Mouse (Mus musculus): ENCODE data around the gene Ctcf.

Ctcf gene

DNA sequence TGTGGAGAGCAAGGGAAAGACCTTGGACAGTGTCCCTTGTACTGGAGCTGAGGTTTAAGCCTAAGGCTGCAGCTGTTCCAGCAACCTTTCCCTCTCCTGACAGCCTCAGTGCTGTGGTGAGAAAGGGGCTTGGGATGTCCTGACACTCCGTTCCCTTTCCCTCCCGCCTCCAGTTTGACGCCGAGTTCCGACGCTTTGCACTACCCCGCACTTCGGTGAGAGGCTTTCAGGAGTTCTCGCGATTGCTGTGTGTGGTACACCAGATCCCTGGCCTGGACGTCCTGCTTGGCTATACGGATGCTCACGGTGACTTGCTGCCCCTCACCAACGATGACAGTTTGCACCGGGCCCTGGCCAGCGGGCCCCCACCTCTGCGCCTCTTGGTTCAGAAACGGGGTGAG, 65.6 kb downstream of the Ctcf start:
- DNase-seq (ENCODE audit: low read depth), result no peak

DNA sequence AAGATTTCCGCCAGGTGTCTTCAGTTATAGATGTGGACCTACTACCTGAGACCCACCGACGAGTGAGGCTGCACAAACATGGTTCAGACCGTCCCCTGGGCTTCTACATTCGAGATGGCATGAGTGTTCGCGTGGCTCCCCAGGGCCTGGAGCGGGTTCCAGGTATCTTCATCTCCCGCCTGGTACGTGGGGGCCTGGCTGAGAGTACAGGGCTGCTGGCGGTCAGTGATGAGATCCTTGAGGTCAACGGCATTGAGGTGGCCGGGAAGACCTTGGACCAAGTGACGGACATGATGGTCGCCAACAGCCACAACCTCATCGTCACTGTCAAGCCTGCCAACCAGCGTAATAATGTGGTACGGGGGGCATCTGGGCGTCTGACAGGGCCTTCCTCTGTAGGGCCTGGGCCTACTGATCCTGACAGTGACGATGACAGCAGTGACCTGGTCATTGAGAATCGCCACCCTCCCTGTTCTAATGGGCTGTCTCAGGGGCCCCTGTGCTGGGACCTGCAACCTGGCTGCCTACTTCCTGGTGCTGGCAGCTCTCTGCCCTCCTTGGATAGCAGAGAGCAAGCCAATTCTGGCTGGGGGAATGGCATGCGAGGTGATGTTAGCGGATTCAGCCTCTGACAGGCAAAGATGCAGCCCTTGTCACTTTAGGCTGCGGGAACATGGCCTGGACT, 66.5 kb downstream of the Ctcf start:
- no peak for DNase-seq (ENCODE audit: low read depth)

DNA sequence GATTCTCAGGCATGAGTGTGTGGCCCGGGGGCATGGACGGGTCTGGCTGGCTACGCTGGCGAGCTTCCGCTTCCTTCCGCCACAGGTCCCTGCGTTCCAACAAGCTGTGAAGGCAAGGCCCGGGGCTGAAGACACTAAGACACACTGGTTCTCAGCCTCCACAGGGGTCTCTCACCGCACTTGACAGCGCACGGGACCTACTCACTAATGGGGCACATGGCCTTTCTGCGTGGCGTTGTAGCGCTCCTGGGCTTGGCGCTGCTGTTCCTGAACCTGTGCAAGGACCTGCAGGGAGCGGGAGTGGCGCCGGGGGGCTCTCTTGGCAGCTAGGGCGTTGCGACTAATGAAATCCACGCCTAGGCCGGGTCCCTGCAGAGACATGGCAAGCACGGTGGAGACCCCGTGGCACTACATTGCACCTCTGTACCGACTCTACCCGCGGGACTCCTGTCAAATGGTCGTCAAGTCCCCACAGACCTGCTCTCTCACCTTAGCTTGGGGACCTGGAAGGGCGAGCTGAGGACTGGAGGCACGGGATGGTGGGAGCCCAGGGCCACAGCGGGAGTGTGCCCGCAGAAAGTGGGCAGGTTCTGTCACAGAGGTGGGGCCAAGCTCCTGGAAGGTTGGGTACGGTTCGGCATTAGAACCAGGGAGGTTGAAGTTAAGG, 67.9 kb downstream of the Ctcf start:
- no peak for DNase-seq (ENCODE audit: low read depth)

DNA sequence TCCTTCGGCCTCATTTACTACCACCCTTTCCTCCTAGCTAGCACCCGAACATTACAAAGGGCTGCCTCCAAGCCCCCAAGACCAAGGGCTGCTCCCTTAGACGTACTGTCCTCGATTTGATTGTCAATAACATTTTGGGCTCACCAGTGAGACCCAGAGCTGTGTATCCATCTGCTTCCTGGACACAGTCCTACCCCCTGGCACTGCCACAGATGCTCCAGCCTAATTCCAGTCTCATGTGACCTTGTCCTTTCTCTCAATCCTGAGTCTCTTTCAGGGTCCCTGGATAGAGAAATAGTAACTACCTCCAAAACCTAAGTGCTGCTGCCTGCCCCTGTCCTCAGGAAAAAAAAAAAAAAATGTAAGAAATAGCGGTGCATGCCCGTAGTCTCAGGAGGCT, 68.6 kb downstream of the Ctcf start:
- DNase-seq (ENCODE audit: low read depth), result no peak

DNA sequence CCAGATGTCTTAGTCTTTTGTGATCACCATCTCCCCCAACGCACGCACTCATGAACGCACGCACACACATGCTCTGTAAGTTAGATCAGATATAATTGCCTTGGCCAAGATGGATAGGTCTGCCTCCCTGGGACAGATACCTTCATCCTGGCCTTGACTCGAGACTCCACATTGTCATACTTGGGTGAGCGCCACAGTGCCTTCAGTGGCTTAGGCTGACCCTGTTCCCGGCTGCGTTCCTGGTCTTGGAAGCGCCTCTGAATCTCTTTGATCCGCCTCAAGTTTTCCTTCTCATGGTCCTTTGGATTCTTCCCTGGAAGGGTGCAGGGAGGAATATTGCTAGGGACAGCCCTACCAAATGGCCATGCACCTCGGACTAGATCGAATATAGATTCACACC, 70.1 kb downstream of the Ctcf start:
- no peak for DNase-seq (ENCODE audit: low read depth)

DNA sequence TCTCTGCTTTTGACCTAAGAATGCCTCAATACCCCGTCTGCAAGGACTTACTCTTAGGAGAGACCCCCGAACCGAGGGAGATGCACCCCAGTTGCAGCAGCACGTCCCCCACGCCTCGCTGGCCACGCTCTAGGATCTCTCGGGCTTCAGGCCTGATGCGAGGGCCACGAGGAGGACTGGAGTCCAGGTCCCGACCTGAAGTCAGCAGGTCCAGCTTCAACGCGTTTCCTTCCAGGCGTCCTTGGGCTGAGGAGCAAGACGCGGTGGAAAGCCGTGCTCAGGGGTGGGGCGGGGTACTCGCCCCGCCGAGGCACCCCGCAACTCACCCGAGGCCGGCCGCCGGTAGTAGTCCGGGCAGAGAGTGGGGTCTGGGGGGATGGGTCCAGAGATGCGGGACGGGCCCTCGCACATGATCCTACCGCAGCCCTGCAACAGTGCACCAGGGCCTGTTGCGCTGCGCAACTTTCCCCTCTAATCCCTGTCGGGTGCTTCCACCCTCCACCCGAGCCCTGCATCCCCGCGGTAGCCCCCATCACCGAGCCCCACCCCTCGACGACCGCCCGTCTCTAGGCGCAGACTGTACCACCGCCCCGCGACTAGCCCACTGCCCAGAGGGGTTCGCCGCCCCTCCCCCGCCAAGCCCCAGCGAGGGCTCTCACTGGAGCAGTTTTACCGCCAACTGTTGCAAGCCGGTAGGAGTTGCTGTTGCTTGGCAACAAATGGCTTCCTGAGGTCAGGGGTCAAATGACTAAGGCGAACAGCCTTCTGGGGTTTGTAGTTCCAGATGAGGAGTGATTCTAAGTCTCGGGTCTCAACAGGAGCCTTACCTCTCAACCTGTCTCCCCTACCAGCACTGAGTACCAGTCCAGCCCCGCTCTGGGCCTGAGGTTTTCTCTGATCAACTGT, 71.4 kb downstream of the Ctcf start, which contains the start of the genes 4933405L10Rik and Enkd1:
4933405L10Rik (plus strand) TSS at position 158 of the 906 bp plus-strand sequence.
Enkd1 (minus strand) TSS at position 713 of the 906 bp plus-strand sequence.
- peak; percentile 76 for DNase-seq (ENCODE audit: low read depth)

DNA sequence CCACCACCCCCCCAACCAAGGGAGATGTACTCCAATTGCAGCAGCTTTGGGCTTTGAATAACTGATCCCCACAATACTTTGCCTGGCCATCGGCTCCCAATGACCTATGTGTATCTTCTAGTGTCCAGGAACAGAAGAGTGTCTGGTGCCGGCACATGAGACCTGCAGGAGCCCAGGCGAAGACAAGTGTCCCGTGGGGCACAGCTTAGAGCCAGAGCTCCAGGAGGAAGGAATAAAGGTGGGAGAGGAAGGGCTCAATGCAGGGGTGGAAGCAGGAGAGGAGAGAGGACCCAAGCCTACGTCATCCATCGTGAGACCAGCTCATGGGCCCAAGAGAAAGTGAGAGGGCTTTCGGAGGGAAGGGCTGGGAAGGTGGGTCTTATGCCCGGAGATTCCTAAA, 72.3 kb downstream of the Ctcf start:
- DNase-seq (ENCODE audit: low read depth), result no peak

DNA sequence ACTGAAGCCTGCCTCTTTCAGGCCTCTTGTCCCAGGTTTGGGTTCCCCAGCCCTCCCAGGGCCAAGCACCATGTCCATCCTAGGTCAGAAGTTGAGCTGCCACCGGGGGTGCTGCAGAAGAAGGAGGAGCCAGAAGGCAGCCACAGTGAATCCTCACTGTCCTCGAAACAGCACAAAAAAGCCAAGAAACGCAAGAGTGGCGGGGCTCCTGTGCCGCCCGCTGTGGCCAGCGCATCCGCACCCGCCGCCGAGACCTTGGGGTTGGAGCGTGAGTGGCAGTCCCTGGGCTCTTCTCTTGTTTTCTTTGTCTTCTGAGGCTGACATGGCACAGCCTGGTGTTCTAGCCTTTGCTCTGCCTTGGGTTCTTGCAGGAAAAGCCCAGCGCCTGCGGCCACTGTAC, 72.9 kb downstream of the Ctcf start:
- DNase-seq (ENCODE audit: low read depth), result no peak

DNA sequence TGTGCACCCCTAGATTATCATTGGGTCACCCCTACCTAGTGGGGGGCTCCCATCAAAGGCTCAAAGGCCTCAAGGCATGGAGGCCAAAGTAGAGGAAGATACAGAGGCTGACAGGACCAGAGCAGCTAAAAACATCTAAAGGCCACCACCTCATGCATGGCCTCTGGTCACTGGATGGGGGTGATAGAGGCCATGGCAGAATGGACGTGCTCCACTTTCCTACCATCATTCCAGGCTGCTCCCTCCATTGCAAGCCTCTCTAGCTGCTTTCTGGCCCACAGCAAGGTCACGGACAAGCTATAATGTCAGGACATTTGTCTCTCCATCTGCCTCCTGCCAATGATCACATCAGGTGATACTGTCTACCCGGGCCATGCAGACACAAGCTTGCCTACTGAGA, 75.9 kb downstream of the Ctcf start:
- no peak for DNase-seq (ENCODE audit: low read depth)

DNA sequence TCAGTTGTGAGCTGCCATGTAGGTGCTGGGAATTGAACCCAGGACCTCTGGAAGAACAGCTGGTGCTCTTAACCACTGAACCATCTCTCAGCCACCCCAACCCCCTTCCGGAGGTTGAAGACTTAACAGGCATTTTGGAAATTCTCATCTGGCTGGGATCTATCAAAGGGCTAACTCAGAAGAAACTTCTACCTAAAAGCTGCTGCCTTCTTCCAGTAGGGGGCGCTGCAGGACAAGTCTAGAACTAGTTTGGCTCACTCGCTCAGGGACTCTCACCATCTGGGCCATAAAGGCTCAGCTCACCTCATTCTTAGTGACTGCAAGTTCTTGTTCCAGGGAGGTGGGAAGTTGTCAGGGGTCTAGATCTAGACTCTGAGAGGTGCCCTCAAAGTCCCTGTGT, 77.8 kb downstream of the Ctcf start:
- peak; percentile 98 for DNase-seq (ENCODE audit: low read depth)

DNA sequence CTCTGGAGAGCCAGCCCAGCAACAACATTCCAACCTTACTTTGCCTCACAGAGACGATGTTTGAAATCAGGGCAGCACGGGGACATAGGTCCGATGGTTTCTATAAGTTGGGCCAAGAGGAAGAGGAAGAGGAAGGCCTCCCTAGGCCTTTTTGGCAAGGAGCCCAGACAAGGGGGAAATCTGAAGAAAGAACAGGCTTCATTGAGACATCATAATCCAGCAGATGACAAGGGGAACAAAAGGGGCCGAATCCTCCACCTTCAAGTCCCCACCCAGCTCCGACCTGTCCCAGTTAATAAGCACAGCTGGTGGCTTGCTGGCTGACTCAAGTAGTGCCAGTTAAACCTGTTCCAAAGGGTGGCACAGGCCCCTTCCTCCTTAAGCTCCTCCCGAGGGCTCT, 78.7 kb downstream of the Ctcf start:
- no peak for DNase-seq (ENCODE audit: low read depth)

DNA sequence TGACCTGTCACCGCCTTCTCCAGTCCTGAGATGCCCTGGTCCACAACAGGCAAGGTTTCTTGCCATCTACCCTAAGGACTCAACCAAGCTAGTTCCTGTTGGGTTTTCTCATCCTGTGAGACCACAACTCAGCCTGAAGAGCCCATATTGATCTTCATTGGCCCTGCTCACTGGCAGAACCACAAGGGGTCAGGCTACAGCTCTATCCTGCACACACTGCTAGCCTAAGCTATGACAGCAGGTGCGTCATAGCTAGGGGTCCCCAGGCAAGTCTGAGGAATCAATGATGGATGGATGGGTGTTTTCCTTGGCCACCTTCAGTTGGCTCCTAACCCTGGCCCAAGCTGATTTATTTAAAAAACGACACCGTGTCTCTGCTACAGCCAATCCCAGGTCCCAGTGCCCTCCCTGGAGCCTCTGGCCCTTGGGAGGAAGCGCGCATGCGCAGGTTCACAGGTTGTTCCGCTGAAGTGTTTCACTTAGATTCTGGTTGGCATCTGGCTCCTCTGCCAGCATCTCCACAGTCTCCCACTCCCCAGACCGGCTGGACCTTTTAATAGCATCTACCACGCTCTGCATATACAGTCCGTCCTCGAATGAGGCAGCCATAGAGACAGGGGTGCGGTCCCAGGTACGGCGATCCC, 80.1 kb downstream of the Ctcf start:
- DNase-seq (ENCODE audit: low read depth), result no peak

DNA sequence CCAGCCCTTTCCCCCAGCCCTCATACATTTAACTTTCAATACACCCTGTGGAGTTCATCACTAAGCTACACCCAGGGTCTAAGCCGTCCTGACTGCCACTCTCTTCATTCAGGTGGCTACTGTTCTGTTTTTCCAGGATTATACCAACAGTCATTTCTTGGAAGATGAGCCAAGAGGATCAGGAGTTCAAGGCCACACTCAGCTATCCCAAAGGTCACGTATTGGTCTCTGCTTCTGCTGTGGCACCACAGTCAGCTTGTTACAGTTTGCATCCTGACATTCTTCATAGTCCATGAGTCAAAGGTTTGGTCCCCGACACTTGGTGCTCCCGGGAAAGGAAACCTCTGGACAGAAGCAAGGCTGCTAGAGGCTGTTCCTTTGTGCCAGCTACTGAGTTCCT, 83.3 kb downstream of the Ctcf start:
- DNase-seq (ENCODE audit: low read depth), result no peak

DNA sequence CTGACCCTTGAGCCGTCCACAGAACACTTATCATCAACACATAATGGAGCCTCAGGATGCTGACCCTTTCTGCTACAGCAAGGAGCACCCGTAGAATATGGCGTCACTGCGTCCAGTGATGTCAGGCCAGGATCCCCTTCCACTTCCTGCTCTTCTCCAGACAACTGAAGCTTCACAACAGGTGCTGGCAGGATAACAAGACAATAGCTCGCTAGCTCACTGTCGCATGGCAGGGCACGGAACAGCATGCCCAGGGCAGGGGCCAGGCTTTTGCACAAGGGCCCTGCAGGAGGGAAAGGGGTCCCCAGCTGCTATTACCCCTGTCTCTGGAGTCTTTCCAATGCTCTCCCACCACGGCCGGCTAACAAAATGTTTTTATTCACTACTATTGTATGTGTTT, 86.5 kb downstream of the Ctcf start:
- no peak for DNase-seq (ENCODE audit: low read depth)

DNA sequence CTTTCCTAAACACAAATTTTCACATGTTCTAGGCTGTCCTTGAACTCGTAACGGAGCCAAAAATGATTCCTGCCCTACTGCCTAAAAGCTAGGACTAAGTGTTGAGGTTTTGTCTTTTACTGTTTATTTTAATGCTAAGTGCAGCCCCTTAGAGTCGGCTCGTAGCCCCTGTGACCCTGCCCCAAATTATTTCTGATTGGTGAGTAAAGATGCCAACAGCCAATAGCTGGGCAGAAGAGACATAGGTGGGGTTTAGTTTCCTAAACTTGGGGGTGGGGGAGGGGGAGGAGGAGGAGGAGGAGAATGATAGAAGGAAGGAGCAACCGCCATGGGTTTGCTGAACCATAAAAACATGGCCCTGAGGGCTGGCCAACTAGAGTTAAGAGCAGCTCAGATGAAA, 89.4 kb downstream of the Ctcf start:
- no peak for DNase-seq (ENCODE audit: low read depth)

DNA sequence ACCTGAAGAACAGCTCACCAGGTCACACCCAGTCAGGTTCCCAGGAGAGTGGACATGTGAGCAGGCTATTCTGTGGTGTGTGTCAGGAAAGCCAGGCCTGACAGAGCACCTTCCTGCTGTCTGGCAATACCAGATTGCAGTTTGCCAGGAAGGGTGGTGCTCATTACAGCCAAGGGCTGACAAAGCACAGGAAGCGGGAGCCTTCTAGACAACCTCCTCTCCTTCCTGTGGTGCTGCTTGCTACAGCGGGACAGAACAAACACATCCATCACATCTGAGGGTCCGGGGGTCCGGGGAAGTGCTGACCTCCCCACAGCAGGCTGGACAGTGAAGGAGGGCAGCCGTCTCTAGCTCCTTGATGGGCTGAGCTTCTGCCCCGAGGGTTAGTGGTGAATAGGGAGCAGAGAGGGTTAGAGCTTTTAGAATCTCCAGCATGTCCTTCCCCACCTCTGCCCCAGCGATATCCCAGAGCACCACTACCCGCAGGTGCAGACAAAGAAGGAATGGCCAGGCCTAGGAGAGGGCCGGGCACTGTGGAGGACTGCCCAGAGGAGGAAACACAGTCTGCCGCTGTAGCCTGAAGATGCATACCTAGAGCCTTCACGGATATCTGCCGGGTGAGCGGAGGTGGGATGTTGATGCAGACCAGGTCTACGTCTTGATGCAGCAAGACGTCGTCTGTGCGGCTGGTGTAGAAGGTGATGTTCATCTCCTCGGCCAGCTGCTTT, 91.2 kb downstream of the Ctcf start:
- no peak for DNase-seq (ENCODE audit: low read depth)

DNA sequence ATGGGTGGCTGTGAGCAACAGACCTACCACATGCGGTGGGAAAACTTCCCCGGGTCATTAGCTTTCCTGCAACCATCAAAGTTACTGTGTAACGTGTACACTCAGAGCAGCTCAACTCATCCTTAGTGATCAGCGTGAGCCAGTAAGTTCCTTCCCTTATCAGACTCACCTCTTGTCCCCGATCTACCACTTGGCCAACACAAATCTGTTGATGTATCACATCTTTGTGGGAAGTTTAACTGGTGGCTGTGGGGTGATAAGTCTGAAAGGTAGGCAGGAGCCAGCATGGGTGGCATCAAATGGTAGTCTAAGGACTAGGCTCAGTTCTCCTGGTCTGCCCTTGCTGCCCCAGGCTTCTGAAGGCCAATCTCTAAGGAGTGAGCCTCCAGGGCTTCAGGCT, 95.8 kb downstream of the Ctcf start:
- no peak for DNase-seq (ENCODE audit: low read depth)

Data from c-Kit-positive CD71-negative TER-119-negative erythroid progenitor cells, embryonic 14.5 days (primary cell).